Mouse (Mus musculus): Measurements from ENCODE around the gene Kcnh7.

GRCm38 (mm10) chr2:63207435-63207834 lies 23.3 kb upstream of the Kcnh7 start:
- TF ChIP-seq CTCF (IDR thresholded peaks at IDR 0.05; ENCODE audit: low read depth): no peak
- no peak for TF ChIP-seq EP300 (optimal IDR thresholded peaks at IDR 0.05)

Measured in stomach, postnatal 0 days (tissue).